Mouse (Mus musculus): ENCODE measurements around the gene Hoxa3.

The Hoxa3 gene

GRCm38 (mm10) chr6:52172501-52172900 is 40.6 kb downstream of the Hoxa3 start:
- ATAC-seq (ENCODE audit: insufficient number of reproducible peaks, low FRiP score, low TSS enrichment): no peak

GRCm38 (mm10) chr6:52171938-52172337 is 41.2 kb downstream of the Hoxa3 start:
- no peak for ATAC-seq (ENCODE audit: insufficient number of reproducible peaks, low FRiP score, low TSS enrichment)

GRCm38 (mm10) chr6:52171331-52171730 is 41.8 kb downstream of the Hoxa3 start:
- ATAC-seq (ENCODE audit: insufficient number of reproducible peaks, low FRiP score, low TSS enrichment): no peak

- no peak for ATAC-seq (ENCODE audit: insufficient number of reproducible peaks, low FRiP score, low TSS enrichment)
Measured at GRCm38 (mm10) chr6:52170898-52171223, 42.3 kb downstream of the Hoxa3 start.

- ATAC-seq (ENCODE audit: insufficient number of reproducible peaks, low FRiP score, low TSS enrichment): no peak
Measured at GRCm38 (mm10) chr6:52170166-52170897, 42.8 kb downstream of the Hoxa3 start.

GRCm38 (mm10) chr6:52169499-52170165 is 43.5 kb downstream of the Hoxa3 start:
- ATAC-seq (ENCODE audit: insufficient number of reproducible peaks, low FRiP score, low TSS enrichment): no peak

- no peak for ATAC-seq (ENCODE audit: insufficient number of reproducible peaks, low FRiP score, low TSS enrichment)
Measured at GRCm38 (mm10) chr6:52168191-52169055, 44.7 kb downstream of the Hoxa3 start.

GRCm38 (mm10) chr6:52167736-52168161 is 45.4 kb downstream of the Hoxa3 start:
- no peak for ATAC-seq (ENCODE audit: insufficient number of reproducible peaks, low FRiP score, low TSS enrichment)

GRCm38 (mm10) chr6:52167176-52167575 is 46.0 kb downstream of the Hoxa3 start:
- ATAC-seq (ENCODE audit: insufficient number of reproducible peaks, low FRiP score, low TSS enrichment): no peak

GRCm38 (mm10) chr6:52166431-52167077 is 46.6 kb downstream of the Hoxa3 start:
- no peak for ATAC-seq (ENCODE audit: insufficient number of reproducible peaks, low FRiP score, low TSS enrichment)

GRCm38 (mm10) chr6:52165441-52166370 is 47.4 kb downstream of the Hoxa3 start:
- ATAC-seq (ENCODE audit: insufficient number of reproducible peaks, low FRiP score, low TSS enrichment): no peak

GRCm38 (mm10) chr6:52164626-52165440 is 48.3 kb downstream of the Hoxa3 start, which contains the start of gene Hoxa2:
Gene Hoxa2 (minus strand): TSS chr6:52164831.
- ATAC-seq (ENCODE audit: insufficient number of reproducible peaks, low FRiP score, low TSS enrichment): no peak

GRCm38 (mm10) chr6:52164051-52164625 is 49.0 kb downstream of the Hoxa3 start:
- no peak for ATAC-seq (ENCODE audit: insufficient number of reproducible peaks, low FRiP score, low TSS enrichment)

GRCm38 (mm10) chr6:52163366-52164031 is 49.6 kb downstream of the Hoxa3 start:
- no peak for ATAC-seq (ENCODE audit: insufficient number of reproducible peaks, low FRiP score, low TSS enrichment)

- ATAC-seq (ENCODE audit: insufficient number of reproducible peaks, low FRiP score, low TSS enrichment): no peak
Measured at GRCm38 (mm10) chr6:52162611-52163365, 50.3 kb downstream of the Hoxa3 start.

GRCm38 (mm10) chr6:52162093-52162380 is 51.1 kb downstream of the Hoxa3 start:
- no peak for ATAC-seq (ENCODE audit: insufficient number of reproducible peaks, low FRiP score, low TSS enrichment)

GRCm38 (mm10) chr6:52161336-52162092 is 51.6 kb downstream of the Hoxa3 start:
- no peak for ATAC-seq (ENCODE audit: insufficient number of reproducible peaks, low FRiP score, low TSS enrichment)
